Mouse (Mus musculus): ENCODE data around the gene Jund. TPM values are rescaled to one million over a fixed set of nuclear protein-coding genes. Genes with fewer than 3 reads are reported as not detected.
A peak's percentile ranks its signal among the peaks of the same experiment; 100 is the strongest.

Gene Jund
- total and polyA plus RNA-seq, 2 experiments from 2014 or later, result 49.5 to 322 TPM

DNA sequence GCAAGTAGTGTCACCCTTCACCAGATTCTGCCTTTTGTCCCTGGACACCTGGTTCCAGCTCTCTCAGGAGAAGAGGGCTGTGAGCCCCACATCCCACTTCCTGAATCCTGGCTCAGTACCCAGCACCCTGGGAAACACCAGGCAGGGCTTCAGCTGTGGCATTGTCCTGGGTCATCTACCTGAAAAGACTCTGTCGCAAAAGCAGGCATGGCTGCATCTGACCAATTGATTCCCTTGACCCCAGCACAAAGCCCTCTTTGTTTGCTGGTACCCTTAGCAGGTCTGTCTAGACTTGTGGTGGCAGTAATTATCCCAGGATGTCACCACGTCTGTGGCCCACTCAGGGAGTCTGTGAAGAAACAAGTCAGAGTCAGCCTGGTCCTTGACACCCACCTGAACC, 43.3 kb upstream of the Jund start:
- no peak for DNase-seq (ENCODE audit: low spot score)
- H3K36me3 ChIP-seq (replicated peaks; ENCODE audit: control insufficient read depth, insufficient read depth, low read length), result peaks cover 59% of the 10 kb centered on the region

DNA sequence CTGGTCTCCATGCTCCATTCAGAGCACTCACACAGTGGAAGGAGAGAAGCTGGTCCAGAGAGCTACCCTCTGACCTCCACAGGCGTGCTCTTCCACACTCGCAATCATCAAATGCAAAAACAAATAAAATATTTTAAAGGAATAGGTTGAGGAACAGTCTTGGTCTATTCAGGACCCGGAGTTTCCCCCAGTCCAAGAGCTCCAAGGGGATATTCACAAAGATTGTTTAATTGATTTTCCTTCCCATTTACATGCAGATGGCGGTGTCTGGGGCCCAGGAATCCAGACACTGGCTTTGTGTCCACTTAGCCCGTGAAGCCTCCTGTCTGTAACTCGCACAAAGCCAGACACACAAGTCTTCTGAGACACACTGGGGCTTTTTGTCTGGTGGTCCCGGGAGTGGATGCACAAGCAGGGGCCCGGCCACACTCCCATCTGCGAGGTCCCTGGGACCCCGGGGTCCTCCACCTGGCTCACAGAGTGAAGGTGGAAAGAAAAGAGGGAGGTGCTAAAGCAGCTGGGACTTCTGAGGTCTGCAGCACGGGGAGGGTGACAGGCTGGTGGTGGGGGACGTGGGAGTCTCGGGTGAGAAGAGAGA, 42.5 kb upstream of the Jund start:
- ATAC-seq (ENCODE audit: insufficient read depth, low read depth) (no peak), DNase-seq (ENCODE audit: low spot score) (no peak)
- Histone ChIP-seq H3K4me3 (ENCODE audit: low read depth, low read length) (no peak overlapping the region), H3K36me3 (replicated peaks; ENCODE audit: control insufficient read depth, insufficient read depth, low read length) (peaks cover 51% of the 10 kb centered on the region), H3K4me1 (ENCODE audit: control insufficient read depth, insufficient read depth) (peaks cover 17% of the 10 kb centered on the region; the same call in 1 of the 2 replicates), H3K9ac (replicated peaks; ENCODE audit: low read depth, low read length) (no peak overlapping the region), H3K27me3 (ENCODE audit: control insufficient read depth, insufficient read depth, low read length) (no peaks in the 10 kb centered on the region), H3K27ac (ENCODE audit: low read depth) (no peak overlapping the region), H3K4me2 (ENCODE audit: low read depth, low read length) (no peak overlapping the region), H3K9me3 (replicated peaks; ENCODE audit: control insufficient read depth, low read length) (no peaks in the 10 kb centered on the region)
- 83% methylated on average over 13 of the region's 13 CpGs for WGBS
- TF ChIP-seq EP300 (IDR thresholded peaks at IDR 0.05; ENCODE audit: low read depth) (no peak), CTCF (IDR thresholded peaks at IDR 0.05; ENCODE audit: low read depth) (no peak)

More for the DNA sequence above, 43.3 kb upstream of the Jund start:
- TF ChIP-seq EP300 (IDR thresholded peaks at IDR 0.05; ENCODE audit: low read depth), result no peak
- no peak for TF ChIP-seq CTCF (IDR thresholded peaks at IDR 0.05; ENCODE audit: low read depth)
- H3K4me2 ChIP-seq (ENCODE audit: low read depth, low read length), result no peak overlapping the region
- 79% methylated on average over 2 of the region's 2 CpGs for WGBS
- H3K4me1 ChIP-seq (ENCODE audit: control insufficient read depth, insufficient read depth), result peaks cover 17% of the 10 kb centered on the region; the same call in 1 of the 2 replicates
- no peak overlapping the region for H3K4me3 ChIP-seq (ENCODE audit: low read depth, low read length)
- H3K27me3 ChIP-seq (ENCODE audit: control insufficient read depth, insufficient read depth, low read length), result no peaks in the 10 kb centered on the region
- ATAC-seq (ENCODE audit: insufficient read depth, low read depth), result no peak
- no peaks in the 10 kb centered on the region for H3K9me3 ChIP-seq (replicated peaks; ENCODE audit: control insufficient read depth, low read length)
- no peak overlapping the region for H3K9ac ChIP-seq (replicated peaks; ENCODE audit: low read depth, low read length)
- H3K27ac ChIP-seq (ENCODE audit: low read depth), result no peak overlapping the region

DNA sequence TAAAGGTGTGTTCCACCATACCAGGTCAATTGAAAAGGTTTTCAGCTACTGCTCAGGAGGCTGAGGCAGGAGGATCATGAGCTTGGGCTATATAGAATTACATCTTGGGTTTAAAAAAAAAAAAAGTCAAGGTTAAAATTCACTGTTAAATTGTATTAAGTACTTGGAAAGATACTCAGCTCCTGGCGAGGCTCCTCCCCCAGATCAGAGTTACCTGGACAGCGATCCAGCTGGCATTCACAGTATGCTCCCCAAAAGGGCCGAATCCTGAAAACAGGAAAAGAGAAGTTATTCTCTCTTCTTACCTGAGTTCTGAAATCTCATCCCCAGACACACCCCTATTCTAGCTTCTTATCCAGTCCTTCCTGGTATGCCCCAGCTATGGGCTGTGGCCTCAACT, 41.5 kb upstream of the Jund start:
- 96% methylated on average over 3 of the region's 3 CpGs for WGBS
- peaks cover 17% of the 10 kb centered on the region; the same call in 1 of the 2 replicates for H3K4me1 ChIP-seq (ENCODE audit: control insufficient read depth, insufficient read depth)
- ATAC-seq (ENCODE audit: insufficient read depth, low read depth) (no peak), DNase-seq (ENCODE audit: low spot score) (no peak)
- H3K9me3 ChIP-seq (replicated peaks; ENCODE audit: control insufficient read depth, low read length), result no peaks in the 10 kb centered on the region
- no peak overlapping the region for H3K27ac ChIP-seq (ENCODE audit: low read depth)
- H3K9ac ChIP-seq (replicated peaks; ENCODE audit: low read depth, low read length), result no peak overlapping the region
- TF ChIP-seq CTCF (IDR thresholded peaks at IDR 0.05; ENCODE audit: low read depth), result no peak
- TF ChIP-seq EP300 (IDR thresholded peaks at IDR 0.05; ENCODE audit: low read depth), result no peak
- H3K4me2 ChIP-seq (ENCODE audit: low read depth, low read length), result no peak overlapping the region
- H3K4me3 ChIP-seq (ENCODE audit: low read depth, low read length), result no peak overlapping the region
- H3K27me3 ChIP-seq (ENCODE audit: control insufficient read depth, insufficient read depth, low read length), result no peaks in the 10 kb centered on the region
- peaks cover 41% of the 10 kb centered on the region for H3K36me3 ChIP-seq (replicated peaks; ENCODE audit: control insufficient read depth, insufficient read depth, low read length)

DNA sequence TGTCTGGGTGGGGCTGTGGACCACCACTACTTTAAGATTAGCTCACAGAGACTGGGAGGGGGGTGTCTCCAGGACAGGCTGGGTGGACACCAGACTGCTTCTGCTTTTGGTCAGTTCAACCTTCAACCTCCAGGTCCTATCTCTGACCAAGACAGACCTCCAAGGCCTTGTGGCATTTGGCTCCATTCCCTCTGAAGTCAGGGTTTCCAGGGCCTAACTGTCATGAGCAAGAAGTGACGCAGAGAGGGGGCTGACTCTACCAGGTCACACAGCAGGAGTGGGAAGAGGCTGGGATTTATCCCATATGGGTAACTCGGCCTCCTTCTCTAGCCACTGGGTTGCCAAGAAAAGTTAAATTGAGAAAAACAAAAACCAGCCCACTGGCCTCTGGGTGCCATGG, 41.0 kb upstream of the Jund start:
- peaks cover 37% of the 10 kb centered on the region for H3K36me3 ChIP-seq (replicated peaks; ENCODE audit: control insufficient read depth, insufficient read depth, low read length)
- H3K9ac ChIP-seq (replicated peaks; ENCODE audit: low read depth, low read length), result no peak overlapping the region; the same call in 1 of the 2 replicates
- H3K27ac ChIP-seq (ENCODE audit: low read depth), result no peak overlapping the region
- no peak overlapping the region for H3K4me3 ChIP-seq (ENCODE audit: low read depth, low read length)
- H3K27me3 ChIP-seq (ENCODE audit: control insufficient read depth, insufficient read depth, low read length), result no peaks in the 10 kb centered on the region
- TF ChIP-seq CTCF (IDR thresholded peaks at IDR 0.05; ENCODE audit: low read depth) (no peak), EP300 (IDR thresholded peaks at IDR 0.05; ENCODE audit: low read depth) (no peak)
- DNase-seq (ENCODE audit: low spot score), result no peak
- no peaks in the 10 kb centered on the region for H3K9me3 ChIP-seq (replicated peaks; ENCODE audit: control insufficient read depth, low read length)
- H3K4me2 ChIP-seq (ENCODE audit: low read depth, low read length), result peak overlapping the region; percentile 73
- ATAC-seq (ENCODE audit: insufficient read depth, low read depth), result no peak
- WGBS, result 80% methylated on average over 2 of the region's 2 CpGs
- H3K4me1 ChIP-seq (ENCODE audit: control insufficient read depth, insufficient read depth), result peaks cover 17% of the 10 kb centered on the region; the same call in 1 of the 2 replicates

DNA sequence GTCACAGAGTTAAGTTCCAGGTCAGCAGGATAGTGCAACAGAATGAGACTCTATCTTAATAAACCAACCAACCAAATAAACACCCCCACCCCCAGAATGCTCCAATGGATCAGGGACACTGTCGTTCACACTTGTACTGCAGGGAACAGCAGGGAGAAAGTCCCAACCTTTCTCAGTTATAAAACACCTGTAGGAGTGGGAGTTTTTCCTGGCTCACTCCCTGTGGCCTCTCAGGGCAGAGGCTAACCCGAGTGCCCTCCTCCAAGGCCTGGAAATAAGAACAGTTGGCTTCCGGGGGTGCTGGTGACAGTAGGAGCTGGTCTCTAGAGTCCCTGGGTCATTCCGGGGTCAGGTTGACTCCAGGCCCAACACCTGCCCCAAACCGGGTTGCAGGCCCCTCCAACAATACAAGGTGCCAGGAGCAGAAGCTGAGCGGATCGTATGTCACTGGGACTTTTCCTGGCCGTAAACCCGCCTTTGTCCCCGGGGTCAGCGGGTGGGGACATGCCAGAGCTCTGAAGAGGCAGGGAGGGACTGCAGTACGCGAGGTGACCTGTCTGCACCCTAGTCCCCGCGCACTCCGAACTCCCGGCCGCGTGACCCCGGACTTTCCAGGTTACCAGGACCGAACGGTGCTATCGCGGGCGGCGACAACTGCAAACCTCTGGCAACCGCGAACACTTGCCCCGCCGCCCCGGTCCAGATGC, 39.7 kb upstream of the Jund start:
- under 1% methylated on average over 31 of the region's 31 CpGs for WGBS
- ATAC-seq (ENCODE audit: insufficient read depth, low read depth) (peak; percentile 43), DNase-seq (ENCODE audit: low spot score) (peak; percentile 45)
- TF ChIP-seq EP300 (IDR thresholded peaks at IDR 0.05; ENCODE audit: low read depth) (no peak), CTCF (IDR thresholded peaks at IDR 0.05; ENCODE audit: low read depth) (no peak)
- Histone ChIP-seq H3K4me1 (ENCODE audit: control insufficient read depth, insufficient read depth) (peaks cover 17% of the 10 kb centered on the region; the same call in 1 of the 2 replicates), H3K9me3 (replicated peaks; ENCODE audit: control insufficient read depth, low read length) (no peaks in the 10 kb centered on the region), H3K4me3 (ENCODE audit: low read depth, low read length) (peak overlapping the region; percentile 74), H3K27me3 (ENCODE audit: control insufficient read depth, insufficient read depth, low read length) (no peaks in the 10 kb centered on the region), H3K36me3 (replicated peaks; ENCODE audit: control insufficient read depth, insufficient read depth, low read length) (peaks cover 34% of the 10 kb centered on the region), H3K27ac (ENCODE audit: low read depth) (peak overlapping the region; percentile 88), H3K4me2 (ENCODE audit: low read depth, low read length) (peak overlapping the region; percentile 73), H3K9ac (replicated peaks; ENCODE audit: low read depth, low read length) (peak overlapping the region; percentile 71)
